Mouse (Mus musculus) embryonic fibroblast, embryonic 13.5 days (primary cell): ENCODE results near the gene Gm38431.

Experiments used
- CTCF ChIP-seq: IDR thresholded peaks from 2 replicates; pipeline ENCODE4 v1.5.1; 2011; ENCODE audit warnings: mild to moderate bottlenecking, control low read depth, low read length, moderate library complexity, borderline replicate concordance; ENCODE audit not compliant: insufficient read depth
- POLR2A ChIP-seq: IDR thresholded peaks from 2 replicates; pipeline ENCODE4 v1.6.1; 2011; ENCODE audit warnings: low read depth, mild to moderate bottlenecking, control low read depth, low read length, moderate library complexity

DNA sequence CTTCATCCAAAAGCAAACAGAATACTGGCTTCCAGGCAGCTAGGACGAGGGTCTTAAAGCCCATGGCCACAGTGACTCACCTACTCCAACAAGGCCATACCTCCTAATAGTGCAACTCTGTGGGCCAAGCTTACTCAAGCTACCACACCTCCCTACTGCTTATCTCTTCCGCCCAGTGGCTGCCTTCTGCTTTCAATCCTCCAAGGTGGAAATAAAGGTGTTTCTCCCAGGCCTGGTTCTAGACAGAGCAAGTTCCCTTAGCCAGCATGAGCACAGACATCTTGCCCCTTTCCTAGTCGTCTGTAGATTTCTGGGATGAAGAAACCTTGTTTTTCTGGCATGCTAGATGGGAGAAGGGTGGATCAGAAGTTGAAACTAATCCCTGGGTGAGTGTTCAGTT is 52.0 kb downstream of the Gm38431 start:
- TF ChIP-seq CTCF (no peak), POLR2A (no peak)
